In genomic region chr11:99492733-99493573, GRCm38 (mm10) we compare ENCODE assay signal across 18 mouse cellular contexts. TPM values are rescaled to one million over a fixed set of nuclear protein-coding genes. Genes with fewer than 3 reads are reported as not detected.
DNase-seq lines count a peak whose midpoint lies in the region; ATAC-seq and TF ChIP-seq lines count a peak whose summit lies in the region.
"Had no signal": no experiment of that assay in that cellular context is flagged by ENCODE, and none has a peak within 500 bp of the region (broad histone marks: within the 10 kb centered on the region; RNA-seq: fewer than 3 reads in every experiment).

Gene Krt23, minus strand, starts transcription at chr11:99493137.

- WGBS in intestine, embryonic 15.5 days = 70% methylated on average over 22 of the region's 22 CpGs
- WGBS in small intestine, adult 2 months = 35% methylated on average over 22 of the region's 22 CpGs

- peaks cover 10% of the 10 kb centered on the region; the same call in 1 of the 2 replicates for H3K4me1 ChIP-seq in intestine, embryonic 15.5 days (replicated peaks)
- H3K4me1 ChIP-seq in small intestine, adult 2 months (ENCODE audit: control insufficient read depth, insufficient read depth, insufficient read length, low read length) = peaks cover 31% of the 10 kb centered on the region

- H3K4me3 ChIP-seq in intestine, embryonic 15.5 days (replicated peaks) = no peak within 1 kb of the TSS
- H3K4me3 ChIP-seq in small intestine, adult 2 months (ENCODE audit: low read depth, low read length) = peak within 1 kb of the TSS; percentile 43
- no peak within 1 kb of the TSS for H3K4me3 ChIP-seq in layer of hippocampus, adult 2 months
- H3K4me3 ChIP-seq: heart, embryonic 13.5 days had no signal

- H3K4me2 ChIP-seq in intestine, embryonic 15.5 days (replicated peaks) = peak within 1 kb of the TSS; percentile 35
- H3K4me2 ChIP-seq: heart, embryonic 13.5 days; hindbrain, embryonic 14.5 days had no signal

- no peak for TF ChIP-seq POLR2A in small intestine, adult 2 months (IDR thresholded peaks at IDR 0.05; ENCODE audit: low read depth, low read length)

- no peak within 1 kb of the TSS for H3K9ac ChIP-seq in intestine, embryonic 15.5 days
- H3K9ac ChIP-seq: heart, embryonic 13.5 days; hindbrain, embryonic 14.5 days had no signal

- TF ChIP-seq CTCF in small intestine, adult 2 months (IDR thresholded peaks at IDR 0.05; ENCODE audit: extremely low read depth, insufficient read length, insufficient replicate concordance, low read depth, low read length) = no peak
- TF ChIP-seq CTCF in layer of hippocampus, adult 2 months (conservative IDR thresholded peaks at IDR 0.05) = no peak

- peak; percentile 17 for DNase-seq in kidney, adult 11 months
- no peak for DNase-seq in kidney, adult 18-20 months
- peak; percentile 9 to 21 for DNase-seq in kidney, postnatal 4 days
- no peak for DNase-seq in adipocyte (ENCODE audit: low spot score)
- no peak for DNase-seq in layer of hippocampus, adult 2 months (ENCODE audit: low spot score in 2 of 2)
- no peak for DNase-seq in spleen, postnatal 14 days (ENCODE audit: low spot score in 2 of 2)
- DNase-seq: adrenal gland, postnatal 36 days; cerebellum, adult 11-12 months; spleen, adult 18-20 months; thymus, postnatal 36 days had no signal

- H3K9me3 ChIP-seq in intestine, embryonic 15.5 days = no peaks in the 10 kb centered on the region
- H3K9me3 ChIP-seq: heart, embryonic 13.5 days had no signal

- H3K36me3 ChIP-seq in intestine, embryonic 15.5 days = no peaks in the 10 kb centered on the region
- H3K36me3 ChIP-seq in small intestine, adult 2 months (ENCODE audit: control insufficient read depth, insufficient read depth, low read length) = no peaks in the 10 kb centered on the region
- H3K36me3 ChIP-seq: heart, embryonic 13.5 days had no signal

- H3K27ac ChIP-seq in intestine, embryonic 15.5 days = peak within 1 kb of the TSS; percentile 71; the same call in 1 of the 2 replicates
- peak within 1 kb of the TSS; percentile 60; the same call in 1 of the 2 replicates for H3K27ac ChIP-seq in small intestine, adult 2 months (ENCODE audit: insufficient read depth, low read depth, low read length)
- H3K27ac ChIP-seq in layer of hippocampus, adult 2 months = no peak within 1 kb of the TSS
- H3K27ac ChIP-seq: heart, embryonic 13.5 days; hindbrain, embryonic 14.5 days had no signal

- ATAC-seq in intestine, embryonic 15.5 days = peak; percentile 76

- H3K27me3 ChIP-seq in intestine, embryonic 15.5 days (replicated peaks) = no peaks in the 10 kb centered on the region
- no peaks in the 10 kb centered on the region for H3K27me3 ChIP-seq in small intestine, adult 2 months (ENCODE audit: control insufficient read depth, insufficient read depth, low read length)
- H3K27me3 ChIP-seq: heart, embryonic 13.5 days had no signal

RNA-seq across cellular contexts. Expression of gene Krt23, which starts in this region (rescaled TPM):
- 12.2 and 13.1 TPM in 2 replicates for polyA plus RNA-seq in intestine, embryonic 15.5 days (2015; fragmentation: Nextera tagmentation; extraction: Ambion mirVana)
- 4.4 and 7.4 TPM in 2 replicates for polyA plus RNA-seq in small intestine, adult 2 months (2012; rRNA removed)
- not detected for total RNA-seq in layer of hippocampus, adult 2 months (2021)
- total RNA-seq: left cerebral cortex, adult 8-10 months; megakaryocyte progenitor cell, adult 5-6 weeks had no signal
- polyA plus RNA-seq: embryonic facial prominence, embryonic 11.5 days; frontal cortex, adult 2 months had no signal

Comparison
In these comparisons a context has a peak if more than half of its experiments do, and no peak if none do; other contexts are left out.
1. DNase-seq: peak in kidney, adult 11 months (single experiment) and kidney, postnatal 4 days (2 of 2); none in kidney, adult 18-20 months (single experiment), adipocyte (single experiment), layer of hippocampus, adult 2 months (0 of 2) and spleen, postnatal 14 days (0 of 2).